Mouse (Mus musculus): ENCODE data around the gene Ergic1.

- no peak for TF ChIP-seq CTCF (IDR thresholded peaks at IDR 0.05; ENCODE audit: low read depth, low read length)
- TF ChIP-seq POLR2A (IDR thresholded peaks at IDR 0.05; ENCODE audit: borderline replicate concordance, low read depth, low read length), result no peak
Measured at GRCm38 (mm10) chr17:26616696-26617095, 55.4 kb downstream of the Ergic1 start.
